Mouse (Mus musculus) testis, postnatal 10 days (tissue): Measurements from ENCODE around the gene Gsap.

ENCODE experiments used
- DNase-seq: peaks from one replicate; pipeline ENCODE4 v3.0.0; 2021; ENCODE audit warnings: low spot score

The Gsap gene

DNA sequence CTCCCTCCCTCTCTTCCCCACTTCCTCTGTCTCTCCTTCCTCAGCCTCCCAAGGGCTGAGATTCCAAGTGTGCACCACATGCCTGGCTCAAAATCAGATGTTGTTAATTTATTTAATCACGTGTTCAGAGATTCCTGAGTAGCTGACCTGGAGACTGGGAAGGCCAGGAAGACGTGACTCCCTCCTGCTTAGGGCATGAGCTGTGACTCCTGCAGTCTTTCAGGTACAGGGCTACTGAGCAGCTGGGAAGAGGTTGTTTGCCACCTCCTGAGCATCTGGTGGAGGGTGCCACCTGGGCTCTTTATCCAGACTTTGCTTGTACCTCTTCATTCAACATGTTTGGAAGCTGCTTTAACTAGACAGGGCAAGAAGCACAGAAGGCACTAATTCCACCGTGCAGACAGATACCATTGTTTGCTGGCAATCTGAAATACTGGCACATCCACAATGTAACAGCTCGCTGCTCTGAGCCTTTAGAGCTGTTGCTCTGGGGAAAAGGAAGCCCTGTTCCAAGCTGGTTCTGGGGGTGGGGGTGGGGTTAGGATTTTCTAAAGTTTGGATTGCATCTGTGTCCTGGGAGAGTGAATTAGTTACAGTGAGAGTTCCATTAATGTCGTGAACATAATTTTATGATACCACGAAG is 75.3 kb downstream of the Gsap start:
- DNase-seq = no peak

- no peak for DNase-seq
Observed at GRCm38 (mm10) chr5:21263202-21264055, 77.4 kb downstream of the Gsap start.

DNA sequence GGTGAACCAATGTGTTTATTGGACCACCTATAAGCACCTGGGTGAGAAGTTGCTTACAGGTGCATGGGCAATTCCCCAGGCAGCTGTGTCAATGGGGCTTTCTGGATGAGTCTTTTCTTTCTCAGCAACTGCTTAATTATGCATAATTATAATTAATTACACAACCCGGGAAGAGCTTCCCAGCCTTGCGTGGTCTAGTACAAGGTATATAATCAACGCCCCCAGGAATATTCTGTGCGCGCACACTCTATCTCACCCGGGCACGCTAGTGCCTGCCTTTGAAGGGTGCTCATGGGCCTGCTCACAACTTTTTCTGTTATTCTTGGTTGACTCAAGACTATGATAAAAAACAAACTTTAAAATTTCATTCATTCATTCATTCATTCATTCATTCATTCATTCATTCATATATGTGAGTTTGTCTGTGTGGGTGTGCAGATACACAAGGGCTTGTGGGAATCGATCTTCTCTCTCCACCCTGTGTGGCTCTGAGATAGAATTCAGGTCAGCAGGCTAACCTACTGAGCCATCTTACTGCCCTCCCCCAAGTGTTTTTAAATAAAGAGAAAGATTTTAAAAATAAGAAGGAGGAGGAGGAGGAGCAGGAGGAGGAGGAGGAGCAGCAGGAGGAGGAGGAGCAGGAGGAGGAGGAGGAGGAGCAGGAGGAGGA is 78.4 kb downstream of the Gsap start:
- no peak for DNase-seq

DNA sequence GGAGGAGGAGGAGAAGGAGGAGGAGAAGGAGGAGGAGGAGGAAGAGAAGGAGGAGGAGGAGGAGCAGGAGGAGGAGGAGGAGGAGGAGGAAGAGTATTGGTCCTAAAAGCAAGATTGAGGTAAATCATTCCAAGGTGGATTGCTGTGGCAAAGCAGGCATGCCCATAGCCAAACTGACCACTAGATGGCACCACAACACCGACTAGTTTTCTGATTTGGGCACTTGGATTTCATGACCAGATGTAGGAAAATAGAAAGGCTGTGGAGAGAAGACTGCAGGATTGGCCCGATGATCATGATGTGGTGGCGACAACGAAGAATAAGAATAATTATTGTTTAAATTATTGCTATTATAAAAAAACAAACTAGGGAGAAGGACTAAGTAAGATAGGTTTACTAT is 79.0 kb downstream of the Gsap start:
- DNase-seq = peak; percentile 91

DNA sequence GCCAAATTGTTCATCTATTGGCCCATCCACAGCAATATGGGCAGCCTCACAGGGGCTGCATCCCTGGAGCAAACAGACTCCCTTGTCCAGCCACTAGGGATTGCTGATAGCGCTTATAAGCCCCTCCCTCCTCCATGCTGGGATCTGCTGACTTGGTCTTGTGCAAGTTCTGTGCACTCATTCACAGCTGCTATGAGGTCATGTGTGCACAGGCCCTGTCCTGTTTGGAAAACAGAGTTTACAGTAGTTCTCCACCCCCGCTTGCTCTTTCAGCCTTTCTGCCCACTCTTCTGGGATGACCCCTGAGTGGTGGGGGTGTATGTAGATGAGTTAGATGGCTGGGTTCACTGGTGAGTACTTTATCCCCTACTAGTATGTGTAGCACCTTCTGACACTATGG is 81.0 kb downstream of the Gsap start:
- DNase-seq = no peak

- DNase-seq = peak; percentile 12
Observed at GRCm38 (mm10) chr5:21269446-21269845, 83.4 kb downstream of the Gsap start.

DNA sequence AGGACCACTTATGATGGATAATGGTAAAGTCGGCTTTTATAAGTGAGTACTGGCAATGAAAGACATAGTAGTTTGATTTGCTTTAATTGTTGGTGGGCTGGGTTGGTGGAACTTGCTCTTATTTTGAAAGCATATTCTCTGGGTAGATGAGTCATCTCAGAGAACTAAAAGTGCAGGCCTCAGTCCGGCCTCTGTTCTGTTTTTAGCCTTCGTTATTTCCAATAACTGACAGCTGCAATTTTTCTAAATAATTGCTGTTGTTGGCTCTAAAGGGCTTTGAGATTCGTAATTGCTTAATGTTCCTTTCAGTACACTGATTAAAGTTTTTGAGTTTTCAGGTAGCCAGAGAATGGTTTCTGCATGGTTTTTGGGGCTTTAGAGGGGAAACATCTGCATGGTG is 84.7 kb downstream of the Gsap start:
- peak; percentile 19 for DNase-seq

GRCm38 (mm10) chr5:21271386-21272354 is 85.6 kb downstream of the Gsap start:
- DNase-seq = peak; percentile 33

DNA sequence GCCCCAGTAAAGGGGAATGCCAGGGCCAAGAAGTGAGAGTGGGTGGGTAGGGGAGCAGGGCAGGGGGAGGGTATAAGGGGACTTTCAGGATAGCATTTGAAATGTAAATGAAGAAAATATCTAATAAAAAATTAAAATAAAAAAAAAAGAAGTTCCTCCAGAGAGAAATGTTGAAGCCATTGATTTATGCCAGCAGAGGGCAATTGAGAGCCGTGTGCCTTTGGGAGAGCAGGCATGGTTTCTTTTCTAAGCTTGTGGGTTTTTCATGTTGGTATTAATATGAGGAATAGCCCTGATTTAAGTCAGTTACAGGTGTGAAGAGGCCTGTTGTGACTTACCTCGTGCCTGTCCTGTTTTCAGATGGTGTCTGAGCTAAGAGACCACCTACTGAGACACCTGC is 91.6 kb downstream of the Gsap start:
- peak; percentile 36 for DNase-seq

GRCm38 (mm10) chr5:21283356-21284062 is 97.5 kb downstream of the Gsap start:
- peak; percentile 19 for DNase-seq

GRCm38 (mm10) chr5:21288658-21289435 is 102.8 kb downstream of the Gsap start:
- DNase-seq = peak; percentile 32

DNA sequence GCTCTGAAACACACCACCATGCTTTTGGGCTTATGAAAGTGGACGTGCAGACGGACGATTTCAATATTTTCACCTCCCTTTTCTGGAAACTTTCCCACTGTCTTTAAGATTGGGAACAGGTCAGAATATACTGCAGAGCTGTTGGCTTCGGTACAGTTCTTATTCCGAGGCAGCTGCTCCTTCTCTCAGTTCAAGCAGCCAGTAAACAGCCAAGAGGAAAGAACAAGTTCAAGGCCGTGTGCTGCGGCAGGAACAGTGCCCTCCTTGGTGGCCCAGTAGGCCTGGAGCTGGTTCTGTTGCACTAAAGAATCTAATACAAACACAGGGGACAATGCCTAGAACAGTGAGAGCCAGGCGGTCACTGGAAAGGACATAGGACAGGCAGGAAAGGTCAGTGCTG is 104.5 kb downstream of the Gsap start:
- no peak for DNase-seq

DNA sequence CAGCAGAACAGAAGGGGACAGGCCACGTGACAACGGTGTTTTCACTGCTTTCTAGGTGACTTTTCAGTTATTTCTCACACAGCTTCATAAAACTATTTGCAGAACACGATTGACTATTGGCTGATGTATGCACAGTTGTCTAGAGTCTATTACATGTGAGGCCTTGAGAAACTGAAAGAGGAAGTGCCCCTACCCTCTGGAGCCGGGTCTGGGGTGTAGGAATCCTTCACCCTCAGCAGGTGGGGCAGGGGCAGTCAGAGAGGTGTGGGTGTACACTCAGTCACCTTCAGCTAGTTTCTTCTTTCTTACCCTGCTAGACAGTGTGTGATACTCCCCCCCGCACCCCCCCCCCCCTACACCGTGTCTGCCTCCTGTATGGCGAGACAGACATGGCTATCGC is 109.6 kb downstream of the Gsap start:
- DNase-seq = no peak

GRCm38 (mm10) chr5:21299076-21299755 is 113.2 kb downstream of the Gsap start:
- DNase-seq = no peak

DNA sequence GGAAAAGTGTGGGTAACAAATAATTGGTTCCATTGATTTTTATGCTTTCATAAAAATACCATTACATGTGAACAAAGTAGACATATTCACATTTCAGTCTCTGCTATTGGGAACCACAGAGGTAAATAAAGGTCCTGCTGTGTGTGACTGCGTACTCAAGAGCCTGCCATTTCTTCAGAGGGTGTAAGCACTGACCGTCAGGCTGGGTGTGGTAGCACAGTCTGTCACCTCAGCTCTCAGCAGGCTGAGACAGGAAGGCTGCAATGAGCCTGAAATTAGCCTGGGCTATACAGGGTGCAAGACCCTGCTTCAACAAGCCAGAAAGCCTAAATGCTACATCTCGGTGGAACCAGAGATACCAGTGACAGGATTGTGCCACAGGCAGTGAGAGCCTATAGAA is 114.0 kb downstream of the Gsap start:
- DNase-seq = no peak

GRCm38 (mm10) chr5:21301011-21301410 is 115.0 kb downstream of the Gsap start:
- DNase-seq = no peak

GRCm38 (mm10) chr5:21307165-21307564 is 121.1 kb downstream of the Gsap start:
- no peak for DNase-seq

DNA sequence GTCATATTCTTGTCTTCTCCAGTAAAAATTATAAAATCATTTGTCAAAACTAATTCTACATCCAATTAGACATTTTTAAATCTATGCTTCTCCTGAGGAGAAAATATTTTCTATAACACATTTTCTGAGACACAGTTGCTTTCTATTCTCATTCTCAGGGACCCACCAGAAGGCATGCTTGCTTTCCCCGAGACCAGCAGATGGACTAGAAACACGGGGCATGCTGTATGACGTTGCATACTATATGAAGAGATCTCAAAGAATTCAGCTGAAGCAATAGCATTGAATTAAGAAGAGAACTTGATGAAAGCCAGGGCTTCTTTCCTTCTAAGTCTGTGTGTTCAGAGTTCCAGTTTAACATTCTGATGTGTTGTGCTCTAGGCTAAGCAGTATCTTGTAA is 128.6 kb downstream of the Gsap start:
- no peak for DNase-seq

DNA sequence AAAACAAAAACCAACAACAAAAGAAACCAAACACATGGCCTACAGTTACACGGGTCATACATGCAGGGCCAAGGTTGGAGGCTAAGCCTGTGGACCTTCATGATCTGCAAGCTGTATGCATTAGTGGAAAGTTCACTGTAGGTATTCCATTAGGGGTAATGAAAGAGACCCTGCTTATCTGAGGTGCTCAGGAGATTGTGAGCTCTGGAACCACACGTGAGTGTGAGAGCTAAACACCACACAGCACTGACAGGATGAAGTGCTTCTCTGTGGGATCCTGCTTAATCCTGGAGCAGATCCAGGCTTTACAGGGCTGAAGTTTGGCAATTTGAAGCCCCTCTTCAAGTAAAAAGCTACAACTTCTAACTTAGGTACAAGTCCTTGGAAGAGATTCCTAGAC is 134.1 kb downstream of the Gsap start:
- DNase-seq = no peak

GRCm38 (mm10) chr5:21326494-21326893 is 140.4 kb downstream of the Gsap start:
- peak; percentile 78 for DNase-seq
